Mouse (Mus musculus): ENCODE measurements around the gene Ret.

The Ret gene

DNA sequence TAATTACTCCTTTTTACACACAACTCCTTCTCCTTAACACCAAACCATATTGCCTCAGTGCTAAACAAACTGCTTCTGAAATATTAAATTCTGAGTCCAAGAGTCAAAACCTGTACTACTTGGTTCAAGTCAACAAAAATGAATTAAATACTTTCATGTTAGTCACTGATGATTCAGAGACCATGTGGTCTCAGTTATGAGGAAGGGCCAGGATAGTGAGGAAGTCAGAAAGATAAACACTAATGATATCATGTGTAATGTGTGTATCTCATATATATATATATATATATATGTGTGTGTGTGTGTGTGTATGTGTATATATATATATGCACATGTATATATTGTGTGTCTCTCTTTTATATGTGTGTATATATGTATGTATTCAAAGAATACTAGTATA is 70.9 kb downstream of the Ret start:
- in situ Hi-C loops (cut with MboI, MseI): no loop called here

DNA sequence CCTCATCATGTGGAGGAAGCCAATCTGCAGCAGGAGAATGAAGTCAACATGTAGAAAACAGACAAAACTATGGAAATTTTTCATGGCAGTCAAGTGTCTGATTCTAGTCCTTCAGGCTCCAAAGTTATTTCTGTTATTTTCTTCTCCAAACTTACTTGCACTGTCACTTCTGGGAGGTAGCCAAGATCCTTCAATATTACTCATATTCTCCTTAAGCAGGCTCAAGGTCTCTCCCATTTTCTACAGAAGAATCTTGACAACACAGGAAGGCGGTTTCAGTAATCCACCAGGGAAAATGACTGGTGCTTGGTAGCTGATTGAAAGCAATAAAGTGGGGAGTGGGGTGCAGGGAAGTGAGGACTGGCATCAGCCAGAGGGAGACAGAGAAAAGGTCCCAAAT is 74.8 kb downstream of the Ret start:
- in situ Hi-C loops (cut with MboI, MseI): no loop called here

DNA sequence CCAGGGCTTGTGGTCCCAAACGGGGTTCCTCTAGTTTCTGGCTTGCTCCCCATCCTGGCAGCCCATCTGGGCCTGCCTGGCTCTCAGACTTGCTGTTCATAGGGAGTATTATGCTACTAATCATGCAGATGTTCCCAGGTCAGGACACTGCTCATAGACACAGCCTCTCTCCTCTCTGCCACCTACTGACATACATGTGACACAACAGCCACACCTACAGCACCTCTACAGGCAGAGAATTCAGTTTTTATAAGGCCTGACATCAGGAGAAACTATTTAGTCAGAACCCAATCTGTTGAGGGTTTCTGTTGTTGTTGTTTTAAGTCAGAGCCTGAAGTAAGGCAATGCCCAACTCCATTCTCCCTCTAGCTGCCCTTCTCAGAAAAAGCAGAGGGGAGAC is 85.7 kb downstream of the Ret start:
- in situ Hi-C loops (cut with MboI, MseI): no loop called here
